Mouse (Mus musculus): ENCODE data around the gene Nmi.

- TF ChIP-seq CTCF (IDR thresholded peaks at IDR 0.05; ENCODE audit: control insufficient read depth, insufficient read depth, insufficient read length) = no peak
- TF ChIP-seq MYOG (IDR thresholded peaks at IDR 0.05; ENCODE audit: control insufficient read depth, extremely low read depth, insufficient read length) = no peak
- no peak for TF ChIP-seq USF1 (IDR thresholded peaks at IDR 0.05; ENCODE audit: low read depth)
- no peak for TF ChIP-seq MYOD1 (IDR thresholded peaks at IDR 0.05; ENCODE audit: control insufficient read depth, insufficient read length, low read depth)
Observed at GRCm38 (mm10) chr2:52001521-52001920, 28.2 kb upstream of the Nmi start.

Data from C2C12 (cell line).